Mouse (Mus musculus): ENCODE data around the gene Cdk5. TPM values are rescaled to one million over a fixed set of nuclear protein-coding genes. Genes with fewer than 3 reads are reported as not detected.

Gene Cdk5
- polyA plus RNA-seq, 1 experiment from 2014 or later = 62.1 TPM

GRCm38 (mm10) chr5:24427285-24427633 is 3.9 kb upstream of the Cdk5 start:
- Histone ChIP-seq H3K4me2 (peak overlapping the region; percentile 85), H3K9me3 (no peaks in the 10 kb centered on the region), H3K4me3 (peak overlapping the region; percentile 71), H3K27me3 (no peaks in the 10 kb centered on the region), H3K4me1 (peaks cover 50% of the 10 kb centered on the region), H3K9ac (peak overlapping the region; percentile 85), H3K36me3 (peaks cover 33% of the 10 kb centered on the region), H3K27ac (0 out of 2 replicates have a peak overlapping the region, but pooled peaks have one; percentile 44)
- 14% methylated on average over 12 of the region's 12 CpGs for WGBS
- no peak for ATAC-seq (ENCODE audit: insufficient number of reproducible peaks, insufficient read depth, low FRiP score, low TSS enrichment, low read depth)

- Histone ChIP-seq H3K4me2 (peak overlapping the region; percentile 85), H3K36me3 (peaks cover 30% of the 10 kb centered on the region), H3K9ac (peak overlapping the region; percentile 85), H3K4me1 (peaks cover 52% of the 10 kb centered on the region), H3K27me3 (no peaks in the 10 kb centered on the region), H3K9me3 (no peaks in the 10 kb centered on the region), H3K4me3 (peak overlapping the region; percentile 71), H3K27ac (0 out of 2 replicates have a peak overlapping the region, but pooled peaks have one; percentile 44)
- WGBS = 10% methylated on average over 9 of the region's 9 CpGs
- no peak for ATAC-seq (ENCODE audit: insufficient number of reproducible peaks, insufficient read depth, low FRiP score, low TSS enrichment, low read depth)
Measured at GRCm38 (mm10) chr5:24426556-24427284, 3.4 kb upstream of the Cdk5 start.

- 2% methylated on average over 10 of the region's 10 CpGs for WGBS
- Histone ChIP-seq H3K27ac (peak overlapping the region; percentile 92), H3K36me3 (peaks cover 30% of the 10 kb centered on the region), H3K4me1 (peaks cover 52% of the 10 kb centered on the region), H3K4me2 (peak overlapping the region; percentile 85), H3K27me3 (no peaks in the 10 kb centered on the region), H3K9me3 (no peaks in the 10 kb centered on the region), H3K9ac (peak overlapping the region; percentile 85), H3K4me3 (peak overlapping the region; percentile 71)
- ATAC-seq (ENCODE audit: insufficient number of reproducible peaks, insufficient read depth, low FRiP score, low TSS enrichment, low read depth) = no peak
Measured at GRCm38 (mm10) chr5:24426037-24426432, 2.7 kb upstream of the Cdk5 start.

GRCm38 (mm10) chr5:24425421-24426036 is 2.2 kb upstream of the Cdk5 start:
- H3K27ac ChIP-seq = peak overlapping the region; percentile 92
- no peaks in the 10 kb centered on the region for H3K27me3 ChIP-seq
- H3K4me2 ChIP-seq = peak overlapping the region; percentile 85
- H3K9me3 ChIP-seq = no peaks in the 10 kb centered on the region
- WGBS = under 1% methylated on average over 30 of the region's 30 CpGs
- H3K9ac ChIP-seq = peak overlapping the region; percentile 85
- peak; percentile 27; the same call in 1 of the 2 replicates for ATAC-seq (ENCODE audit: insufficient number of reproducible peaks, insufficient read depth, low FRiP score, low TSS enrichment, low read depth)
- H3K4me3 ChIP-seq = peak overlapping the region; percentile 71
- H3K36me3 ChIP-seq = peaks cover 30% of the 10 kb centered on the region
- H3K4me1 ChIP-seq = peaks cover 52% of the 10 kb centered on the region

- Histone ChIP-seq H3K9me3 (no peaks in the 10 kb centered on the region), H3K4me1 (peaks cover 52% of the 10 kb centered on the region), H3K9ac (peak overlapping the region; percentile 85), H3K27ac (peak overlapping the region; percentile 92), H3K4me2 (peak overlapping the region; percentile 85), H3K4me3 (peak overlapping the region; percentile 71), H3K36me3 (peaks cover 30% of the 10 kb centered on the region), H3K27me3 (no peaks in the 10 kb centered on the region)
- under 1% methylated on average over 56 of the region's 60 CpGs for WGBS
- no peak for ATAC-seq (ENCODE audit: insufficient number of reproducible peaks, insufficient read depth, low FRiP score, low TSS enrichment, low read depth)
Measured at GRCm38 (mm10) chr5:24424861-24425411, 1.6 kb upstream of the Cdk5 start.

GRCm38 (mm10) chr5:24424004-24424781 is 863 bp upstream of the Cdk5 start:
- peak overlapping the region; percentile 71 for H3K4me3 ChIP-seq
- H3K27me3 ChIP-seq = no peaks in the 10 kb centered on the region
- ATAC-seq (ENCODE audit: insufficient number of reproducible peaks, insufficient read depth, low FRiP score, low TSS enrichment, low read depth) = no peak
- peaks cover 55% of the 10 kb centered on the region for H3K4me1 ChIP-seq
- peak overlapping the region; percentile 92 for H3K27ac ChIP-seq
- H3K9me3 ChIP-seq = no peaks in the 10 kb centered on the region
- peaks cover 30% of the 10 kb centered on the region for H3K36me3 ChIP-seq
- WGBS = 10% methylated on average over 21 of the region's 21 CpGs
- H3K4me2 ChIP-seq = peak overlapping the region; percentile 85
- peak overlapping the region; percentile 85 for H3K9ac ChIP-seq

- no peak overlapping the region for H3K4me3 ChIP-seq
Measured at GRCm38 (mm10) chr5:24420381-24420780, 2.9 kb downstream of the Cdk5 start.

GRCm38 (mm10) chr5:24417587-24417986 is 5.7 kb downstream of the Cdk5 start:
- Histone ChIP-seq H3K9me3 (no peaks in the 10 kb centered on the region), H3K4me2 (no peak overlapping the region), H3K27me3 (no peaks in the 10 kb centered on the region), H3K4me1 (peaks cover 42% of the 10 kb centered on the region), H3K4me3 (no peak overlapping the region), H3K9ac (no peak overlapping the region), H3K27ac (no peak overlapping the region), H3K36me3 (peaks cover 43% of the 10 kb centered on the region)
- 82% methylated on average over 10 of the region's 10 CpGs for WGBS
- ATAC-seq (ENCODE audit: insufficient number of reproducible peaks, insufficient read depth, low FRiP score, low TSS enrichment, low read depth) = no peak

More at GRCm38 (mm10) chr5:24420381-24420780, 2.9 kb downstream of the Cdk5 start:
- Histone ChIP-seq H3K27ac (no peak overlapping the region), H3K4me1 (peaks cover 36% of the 10 kb centered on the region), H3K27me3 (no peaks in the 10 kb centered on the region), H3K9me3 (no peaks in the 10 kb centered on the region), H3K4me2 (no peak overlapping the region), H3K36me3 (peaks cover 43% of the 10 kb centered on the region), H3K9ac (no peak overlapping the region)
- WGBS = 86% methylated on average over 9 of the region's 9 CpGs
- ATAC-seq (ENCODE audit: insufficient number of reproducible peaks, insufficient read depth, low FRiP score, low TSS enrichment, low read depth) = no peak

- WGBS = 2% methylated on average over 21 of the region's 21 CpGs
- 0 out of 2 replicates have a peak, but pooled peaks have one; percentile 2 for ATAC-seq (ENCODE audit: insufficient number of reproducible peaks, insufficient read depth, low FRiP score, low TSS enrichment, low read depth)
- Histone ChIP-seq H3K36me3 (peaks cover 36% of the 10 kb centered on the region), H3K27ac (no peak overlapping the region), H3K27me3 (no peaks in the 10 kb centered on the region), H3K9ac (no peak overlapping the region), H3K4me1 (peaks cover 37% of the 10 kb centered on the region), H3K4me2 (peak overlapping the region; percentile 28), H3K9me3 (no peaks in the 10 kb centered on the region), H3K4me3 (no peak overlapping the region)
Measured at GRCm38 (mm10) chr5:24416222-24416736, 7.1 kb downstream of the Cdk5 start.

- no peak overlapping the region for H3K9ac ChIP-seq
Measured at GRCm38 (mm10) chr5:24413938-24414337, 9.4 kb downstream of the Cdk5 start.

More at GRCm38 (mm10) chr5:24413938-24414337, 9.4 kb downstream of the Cdk5 start:
- 86% methylated on average over 13 of the region's 13 CpGs for WGBS
- Histone ChIP-seq H3K27ac (peak overlapping the region; percentile 63), H3K36me3 (peaks cover 17% of the 10 kb centered on the region), H3K4me1 (peaks cover 33% of the 10 kb centered on the region), H3K27me3 (no peaks in the 10 kb centered on the region), H3K4me3 (no peak overlapping the region), H3K9me3 (no peaks in the 10 kb centered on the region), H3K4me2 (peak overlapping the region; percentile 39)
- no peak for ATAC-seq (ENCODE audit: insufficient number of reproducible peaks, insufficient read depth, low FRiP score, low TSS enrichment, low read depth)

Data from embryonic facial prominence, embryonic 13.5 days (tissue).